Mouse (Mus musculus) CH12.LX (cell line): ENCODE data around the gene Kcnd3. TPM values are rescaled to one million over a fixed set of nuclear protein-coding genes. Genes with fewer than 3 reads are reported as not detected.

Experiments
- DNase-seq: peaks from one replicate; pipeline ENCODE4 v3.0.0-alpha.2; 2013; ENCODE audit errors: extremely low read depth
- H3K27ac ChIP-seq: 2 replicates; pipeline ENCODE4 v1.5.1; 2012; ENCODE audit warnings: low read depth, mild to moderate bottlenecking, control low read depth, moderate library complexity; ENCODE audit not compliant: insufficient read depth
- H3K27me3 ChIP-seq: replicated peaks from 2 replicates; pipeline ENCODE3; 2012; ENCODE audit warnings: inconsistent platforms
- H3K36me3 ChIP-seq, 2 experiments: replicated peaks in 1 of 2; 2 replicates each; pipeline versions ENCODE3 to v1.6.1; 2012; ENCODE audit warnings: inconsistent platforms in 1 of 2, low read length in 1 of 2, mild to moderate bottlenecking in 1 of 2, mixed read lengths in 1 of 2, moderate library complexity in 1 of 2; ENCODE audit not compliant: control insufficient read depth in 1 of 2, insufficient read depth in 1 of 2
- H3K4me1 ChIP-seq, 2 experiments: 2 replicates each; pipeline ENCODE4 v1.6.1; 2012; ENCODE audit warnings: inconsistent platforms in 1 of 2, moderate library complexity in 1 of 2; ENCODE audit not compliant: insufficient read depth in 2 of 2, control insufficient read depth in 1 of 2
- H3K4me2 ChIP-seq: 2 replicates; pipeline ENCODE4 v1.6.1; 2012; ENCODE audit warnings: low read depth, mild to moderate bottlenecking, control low read depth; ENCODE audit not compliant: poor library complexity, insufficient read depth, severe bottlenecking
- H3K4me3 ChIP-seq, 3 experiments: fragments of 150-350 bp in 1 of 3; sonication (generic) in 1 of 3; replicated peaks in 1 of 3; 2 replicates each; pipeline versions ENCODE3 to v1.5.1; 2011 to 2012; ENCODE audit warnings: low read depth in 2 of 3, low read length in 2 of 3, mild to moderate bottlenecking in 2 of 3, moderate library complexity in 2 of 3, control low read depth in 1 of 3, improper control_type of control experiment in 1 of 3, inconsistent platforms in 1 of 3, mixed read lengths in 1 of 3; ENCODE audit not compliant: poor library complexity in 1 of 3
- H3K79me2 ChIP-seq: replicated peaks from 2 replicates; pipeline ENCODE4 v1.6.1; 2012; ENCODE audit warnings: mild to moderate bottlenecking, moderate library complexity; ENCODE audit not compliant: control insufficient read depth, poor library complexity, insufficient read depth, severe bottlenecking; ENCODE audit errors: extremely low read depth
- H3K9ac ChIP-seq: 2 replicates; pipeline ENCODE4 v1.6.1; 2012; ENCODE audit warnings: low read depth, mild to moderate bottlenecking, control low read depth, moderate library complexity; ENCODE audit not compliant: insufficient read depth
- H3K9me3 ChIP-seq: replicated peaks from 2 replicates; pipeline ENCODE3; 2012; ENCODE audit warnings: low read length, inconsistent platforms, mixed read lengths
- CHD1 ChIP-seq: IDR thresholded peaks from 2 replicates; pipeline ENCODE4 v1.6.1; 2012; ENCODE audit warnings: low read depth, low read length, improper control_type of control experiment, inconsistent platforms
- CHD2 ChIP-seq: IDR thresholded peaks from 2 replicates; pipeline ENCODE4 v1.6.1; 2011; ENCODE audit warnings: low read length, improper control_type of control experiment
- CTCF ChIP-seq, 2 experiments: IDR thresholded peaks in 1 of 2; conservative IDR thresholded peaks in 1 of 2; 2 replicates each; pipeline ENCODE4 v1.5.1; 2011 to 2012; ENCODE audit warnings: low read depth in 2 of 2, low read length in 2 of 2, improper control_type of control experiment in 1 of 2, inconsistent platforms in 1 of 2, mild to moderate bottlenecking in 1 of 2, moderate library complexity in 1 of 2
- E2F4 ChIP-seq: IDR thresholded peaks from 2 replicates; pipeline ENCODE4 v1.6.1; 2011; ENCODE audit warnings: low read depth, low read length, improper control_type of control experiment; ENCODE audit not compliant: insufficient replicate concordance
- ELF1 ChIP-seq: IDR thresholded peaks from 2 replicates; pipeline ENCODE4 v1.6.1; 2014; ENCODE audit warnings: low read depth, mild to moderate bottlenecking, inconsistent platforms, low read length, improper control_type of control experiment
- EP300 ChIP-seq: IDR thresholded peaks from 2 replicates; pipeline ENCODE4 v1.6.1; 2011; ENCODE audit warnings: low read length, improper control_type of control experiment
- ETS1 ChIP-seq: conservative IDR thresholded peaks from 2 replicates; pipeline ENCODE4 v1.6.1; 2012; ENCODE audit warnings: low read depth, mild to moderate bottlenecking, inconsistent platforms, low read length, improper control_type of control experiment, moderate library complexity
- IRF4 ChIP-seq: IDR thresholded peaks from 2 replicates; pipeline ENCODE4 v1.6.1; 2014; ENCODE audit warnings: low read depth, mild to moderate bottlenecking, inconsistent platforms, low read length, improper control_type of control experiment
- JUND ChIP-seq: conservative IDR thresholded peaks from 2 replicates; pipeline ENCODE4 v1.6.1; 2011; ENCODE audit warnings: low read depth, low read length, improper control_type of control experiment
- KAT2A ChIP-seq: IDR thresholded peaks from 2 replicates; pipeline ENCODE4 v1.6.1; 2012; ENCODE audit warnings: low read length, improper control_type of control experiment, inconsistent platforms; ENCODE audit not compliant: insufficient replicate concordance
- MAFK ChIP-seq: IDR thresholded peaks from 2 replicates; pipeline ENCODE4 v1.6.1; 2011; ENCODE audit warnings: low read length, improper control_type of control experiment; ENCODE audit not compliant: insufficient replicate concordance
- MAX ChIP-seq: IDR thresholded peaks from 2 replicates; pipeline ENCODE4 v1.6.1; 2011; ENCODE audit warnings: low read length, improper control_type of control experiment
- MXI1 ChIP-seq: IDR thresholded peaks from 2 replicates; pipeline ENCODE4 v1.6.1; 2011; ENCODE audit warnings: mild to moderate bottlenecking, low read depth, low read length, improper control_type of control experiment
- NELFE ChIP-seq: IDR thresholded peaks from 2 replicates; pipeline ENCODE4 v1.6.1; 2011; ENCODE audit warnings: low read depth, low read length, improper control_type of control experiment
- NRF1 ChIP-seq: IDR thresholded peaks from 2 replicates; pipeline ENCODE4 v1.6.1; 2014; ENCODE audit warnings: low read depth, mild to moderate bottlenecking, inconsistent platforms, low read length, improper control_type of control experiment, moderate library complexity
- POLR2A ChIP-seq: IDR thresholded peaks from 2 replicates; pipeline ENCODE4 v1.6.1; 2011; ENCODE audit warnings: low read depth, mild to moderate bottlenecking, improper control_type of control experiment, low read length
- POLR2AphosphoS2 ChIP-seq: IDR thresholded peaks from 2 replicates; pipeline ENCODE4 v1.6.1; 2011; ENCODE audit warnings: low read depth, low read length, improper control_type of control experiment
- RCOR1 ChIP-seq: conservative IDR thresholded peaks from 2 replicates; pipeline ENCODE4 v1.6.1; 2012; ENCODE audit warnings: low read depth, mild to moderate bottlenecking, inconsistent platforms, low read length, improper control_type of control experiment
- TCF12 ChIP-seq: IDR thresholded peaks from 2 replicates; pipeline ENCODE4 v1.6.1; 2014; ENCODE audit warnings: low read depth, mild to moderate bottlenecking, inconsistent platforms, low read length, improper control_type of control experiment
- UBTF ChIP-seq: IDR thresholded peaks from 2 replicates; pipeline ENCODE4 v1.6.1; 2012; ENCODE audit warnings: low read depth, mild to moderate bottlenecking, inconsistent platforms, low read length, improper control_type of control experiment, moderate library complexity
- USF2 ChIP-seq: conservative IDR thresholded peaks from 2 replicates; pipeline ENCODE4 v1.6.1; 2011; ENCODE audit warnings: low read depth, low read length, improper control_type of control experiment
- ZMIZ1 ChIP-seq: IDR thresholded peaks from 2 replicates; pipeline ENCODE4 v1.6.1; 2012; ENCODE audit warnings: low read depth, mild to moderate bottlenecking, inconsistent platforms, low read length, improper control_type of control experiment
- dilution Hi-C: fragments of 300-500 bp; cut with MboI; formaldehyde crosslinking; loops from 2 replicates; pipeline ENCODE4 v1.14.3; 2020; ENCODE audit warnings: low sequenced_read_pairs; ENCODE audit not compliant: extremely low pct_unique_long_range_greater_than_20kb, extremely low pct_ligation_motif_present
- in situ Hi-C: fragments of 300-500 bp; cut with MboI; formaldehyde crosslinking; loops from 3 replicates; pipeline ENCODE4 v1.14.3; 2019; ENCODE audit warnings: low sequenced_read_pairs, low pct_ligation_motif_present, low pct_unique_long_range_greater_than_20kb, mixed read lengths
- polyA plus RNA-seq: library from polyadenylated mRNA; unstranded; fragments of >175 nt; gene quantifications from 2 replicates; pipeline ENCODE4 v1.2.1, GENCODE M21; 2012; ENCODE audit warnings: low read depth; ENCODE audit not compliant: insufficient read length
- total RNA-seq, 2 experiments: library from RNA; depleted of rRNA; stranded (reverse); fragments of 300-350 nt in 1 of 2; fragments of >200 nt in 1 of 2; gene quantifications; 2 replicates each; pipeline ENCODE4 v1.2.3; 2012 to 2014

Kcnd3 gene
- total and polyA plus RNA-seq, 3 experiments = not detected

DNA sequence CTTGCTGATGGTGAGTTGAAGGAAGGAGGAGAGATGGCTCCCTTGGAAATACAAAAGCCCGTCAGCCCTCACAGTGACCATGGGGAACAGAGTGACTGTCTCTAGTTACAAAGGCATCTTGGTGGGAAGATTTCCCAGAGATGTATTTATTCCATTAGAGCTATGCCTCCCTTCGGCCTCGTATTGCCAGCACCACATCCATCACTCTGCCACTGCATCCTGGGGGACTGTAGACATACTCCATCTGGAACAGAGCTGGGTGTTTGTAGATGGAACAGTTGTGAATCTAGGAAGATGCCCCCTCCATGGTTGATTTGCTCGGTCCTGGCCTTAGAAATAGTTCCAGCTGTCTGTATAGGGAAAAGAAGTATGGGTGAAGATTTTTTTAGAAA, 160.3 kb downstream of the Kcnd3 start:
- Histone ChIP-seq H3K27me3 (peaks cover 93% of the 10 kb centered on the region), H3K4me3 (no peak overlapping the region), H3K4me2 (no peak overlapping the region), H3K79me2 (no peaks in the 10 kb centered on the region), H3K27ac (no peak overlapping the region), H3K4me1 (no peaks in the 10 kb centered on the region), H3K36me3 (no peaks in the 10 kb centered on the region), H3K9me3 (no peaks in the 10 kb centered on the region), H3K9ac (no peak overlapping the region)
- dilution Hi-C loops (no loop called here), in situ Hi-C loops (no loop called here)
- TF ChIP-seq ETS1 = no peak
- no peak for TF ChIP-seq CHD1
- TF ChIP-seq MXI1 = no peak
- TF ChIP-seq CTCF (conservative IDR thresholded peaks at IDR 0.05 in 1 of 2, IDR thresholded peaks at IDR 0.05 in 1 of 2; ENCODE audit: low read depth in 2 of 2, low read length in 2 of 2) = no peak
- TF ChIP-seq USF2 = no peak
- TF ChIP-seq POLR2A = no peak
- TF ChIP-seq EP300 = no peak
- no peak for TF ChIP-seq JUND
- no peak for TF ChIP-seq MAFK
- TF ChIP-seq IRF4 = no peak
- TF ChIP-seq E2F4 = no peak
- no peak for TF ChIP-seq NRF1
- no peak for TF ChIP-seq NELFE
- no peak for TF ChIP-seq KAT2A
- TF ChIP-seq TCF12 = no peak
- TF ChIP-seq ELF1 = no peak
- no peak for DNase-seq

- Histone ChIP-seq H3K9ac (no peak overlapping the region), H3K27me3 (peaks cover 83% of the 10 kb centered on the region), H3K4me2 (no peak overlapping the region), H3K79me2 (no peaks in the 10 kb centered on the region), H3K27ac (no peak overlapping the region), H3K9me3 (no peaks in the 10 kb centered on the region), H3K4me3 (no peak overlapping the region), H3K36me3 (no peaks in the 10 kb centered on the region), H3K4me1 (peaks cover 0 to 3% of the 10 kb centered on the region in 2 experiments; a peak in 1 of 4 replicates)
- dilution Hi-C loops (no loop called here), in situ Hi-C loops (no loop called here)
- DNase-seq = no peak
- no peak for TF ChIP-seq MAFK
- no peak for TF ChIP-seq UBTF
- no peak for TF ChIP-seq EP300
- TF ChIP-seq ZMIZ1 = no peak
- no peak for TF ChIP-seq MAX
- no peak for TF ChIP-seq POLR2AphosphoS2
- TF ChIP-seq CHD2 = no peak
- no peak for TF ChIP-seq RCOR1
- TF ChIP-seq ETS1 = no peak
Observed at GRCm38 (mm10) chr3:105616861-105617743, 165.0 kb downstream of the Kcnd3 start.
